Mouse (Mus musculus) heart, adult 2 months (tissue): ENCODE measurements at regions not wholly inside any gene's neighbourhood (a gene's known extent, or its start where the extent isn't known, plus 50 kb on each side); places are given as distances from the start of the nearest gene placed in this dataset.
"Not testable (repeated sequence)": the region's sequence is repeated elsewhere in the genome, so short reads cannot be mapped to it uniquely, and the experiment has no call there.

ENCODE experiments used
- DNase-seq, 2 experiments: peaks; one replicate each; pipeline ENCODE4 v3.0.0; 2021
- H3K27ac ChIP-seq: fragments of 200-600 bp; 2 replicates; pipeline ENCODE4 v1.8.1; 2022
- H3K27me3 ChIP-seq: fragments of 200-500 bp; 2 replicates; pipeline ENCODE4 v1.6.1; 2012; ENCODE audit warnings: mild to moderate bottlenecking, low read length, inconsistent platforms, mixed read lengths; ENCODE audit not compliant: control insufficient read depth, insufficient read depth
- H3K36me3 ChIP-seq: fragments of 200-500 bp; 2 replicates; pipeline ENCODE4 v1.6.1; 2012; ENCODE audit warnings: low read length, inconsistent platforms; ENCODE audit not compliant: control insufficient read depth, insufficient read depth
- H3K4me1 ChIP-seq: fragments of 200-500 bp; 2 replicates; pipeline ENCODE4 v1.6.1; 2011; ENCODE audit warnings: low read length; ENCODE audit not compliant: control insufficient read depth, insufficient read depth
- H3K4me3 ChIP-seq: fragments of 200-600 bp; 2 replicates; pipeline ENCODE4 v1.8.1; 2022
- H3K79me2 ChIP-seq: fragments of 200-500 bp; replicated peaks from 2 replicates; pipeline ENCODE4 v1.6.1; 2012; ENCODE audit warnings: mild to moderate bottlenecking, inconsistent platforms, low read length, moderate library complexity, mixed read lengths; ENCODE audit not compliant: control insufficient read depth, insufficient read depth
- H3K9ac ChIP-seq: fragments of 200-500 bp; 2 replicates; pipeline ENCODE4 v1.6.1; 2012; ENCODE audit warnings: low read depth, mild to moderate bottlenecking, control low read depth, inconsistent platforms, low read length, mixed read lengths
- CTCF ChIP-seq: fragments of 200-600 bp; IDR thresholded peaks from 2 replicates; pipeline ENCODE4 v1.8.1; 2022; ENCODE audit warnings: antibody characterized with exemption, mild to moderate bottlenecking, moderate library complexity
- EP300 ChIP-seq: fragments of 200-500 bp; IDR thresholded peaks from 2 replicates; pipeline ENCODE4 v1.6.1; 2011; ENCODE audit warnings: low read depth, low read length, control low read depth; ENCODE audit not compliant: insufficient read depth
- POLR2A ChIP-seq: fragments of 200-500 bp; IDR thresholded peaks from 2 replicates; pipeline ENCODE4 v1.6.1; 2011; ENCODE audit warnings: mild to moderate bottlenecking, low read depth, low read length, control low read depth; ENCODE audit not compliant: insufficient read depth
- WGBS: fragments of 180-500 bp; shearing (Covaris S2); methylation state at CpG from one replicate; pipeline ENCODE4 v1.1.7; 2018; 5-methylcytosine and 5-hydroxymethylcytosine counted together
- intact Hi-C: fragments of 180-260 bp; cut with DNase I; formaldehyde crosslinking; loops from one replicate; pipeline ENCODE4 v1.15.1; 2025

DNA sequence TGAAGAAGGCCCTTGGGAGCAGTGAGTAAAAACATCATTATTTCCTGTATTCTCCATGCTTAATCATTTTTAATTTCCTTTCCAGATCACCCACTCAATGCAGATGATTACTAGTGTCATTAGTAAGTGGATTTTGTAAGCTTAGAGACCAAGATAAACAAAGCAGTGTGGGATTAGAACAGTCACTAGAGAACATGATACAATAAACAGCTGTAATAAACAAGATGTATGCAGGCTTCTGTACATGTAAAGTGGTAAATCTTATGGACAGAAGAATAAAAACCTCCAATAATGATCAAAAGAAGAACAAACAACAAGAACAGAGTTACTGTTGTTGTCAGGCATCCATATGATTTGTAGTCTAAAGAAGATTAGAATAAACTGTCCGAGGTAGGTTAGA is 542.1 kb upstream of the Kcnd2 start:
- Histone ChIP-seq H3K4me1 (no peaks in the 10 kb centered on the region), H3K79me2 (no peaks in the 10 kb centered on the region), H3K27ac (no peak overlapping the region), H3K27me3 (no peaks in the 10 kb centered on the region), H3K9ac (no peak overlapping the region), H3K36me3 (no peaks in the 10 kb centered on the region), H3K4me3 (no peak overlapping the region)
- DNase-seq: no peak
- TF ChIP-seq POLR2A (no peak), CTCF (no peak), EP300 (no peak)
- WGBS: 70% methylated on average over 1 of the region's 1 CpGs
- intact Hi-C loops: no loop called here

DNA sequence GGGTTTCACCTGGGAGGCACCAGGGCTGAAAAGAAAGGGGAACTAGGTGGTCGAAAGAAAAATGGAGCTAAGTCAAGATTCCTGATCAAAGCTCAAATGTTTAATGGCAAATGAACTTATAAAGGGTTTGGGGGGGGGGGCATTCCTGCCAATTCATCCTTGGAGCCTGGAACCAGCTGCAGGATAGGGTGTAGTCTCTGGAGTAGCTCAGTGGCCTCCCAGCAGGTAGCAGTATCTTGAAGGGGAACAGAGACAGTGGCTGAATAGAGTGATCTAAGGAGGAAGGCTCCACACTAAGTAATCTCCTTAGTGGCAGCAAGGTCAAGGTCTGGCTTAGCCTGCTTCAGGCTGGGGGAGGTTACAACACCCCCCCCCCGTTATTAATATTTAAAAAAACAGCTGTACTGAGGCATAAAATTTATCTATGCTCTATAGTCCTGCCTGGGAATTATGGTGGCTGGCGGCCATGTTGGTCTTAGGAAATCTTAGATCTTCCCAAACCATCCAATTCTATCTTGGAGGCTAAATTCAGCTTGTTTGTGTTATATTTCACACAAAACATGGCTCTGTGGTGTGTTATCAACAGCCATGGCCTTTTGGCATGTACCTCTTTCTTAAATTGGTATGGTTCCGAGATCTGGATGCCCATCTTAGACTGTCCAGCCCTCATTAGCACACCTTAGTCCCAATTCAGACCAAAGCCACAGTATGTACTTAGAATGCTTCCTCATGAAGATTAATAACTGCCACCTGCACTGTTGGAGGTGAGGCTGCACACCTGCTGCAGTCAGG is 528.7 kb upstream of the Kcnd2 start:
- DNase-seq, H3K4me1 ChIP-seq, H3K4me3 ChIP-seq, H3K27ac ChIP-seq, H3K9ac ChIP-seq, intact Hi-C loops, H3K27me3 ChIP-seq, H3K79me2 ChIP-seq, H3K36me3 ChIP-seq: not testable (repeated sequence)
- 60% methylated on average over 4 of the region's 4 CpGs for WGBS

DNA sequence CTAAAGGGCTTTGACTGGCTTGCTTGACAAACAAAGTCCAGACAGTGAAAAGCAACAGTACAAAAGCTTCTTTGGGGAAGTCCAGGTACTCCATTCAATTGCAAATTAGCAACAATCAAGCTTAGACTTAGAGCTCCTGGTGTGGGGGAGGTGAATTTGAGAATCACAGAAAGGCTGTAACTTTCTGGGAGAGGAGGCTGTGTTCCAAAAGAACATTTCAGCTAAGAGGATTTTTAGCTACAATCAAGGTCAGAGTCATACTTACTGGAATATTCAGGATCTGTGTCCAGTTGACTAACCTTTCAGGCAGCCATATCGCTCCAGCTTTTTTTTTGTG is 528.1 kb upstream of the Kcnd2 start:
- WGBS: 55% methylated on average over 1 of the region's 1 CpGs
- DNase-seq, H3K4me3 ChIP-seq, H3K9ac ChIP-seq, H3K79me2 ChIP-seq, H3K27me3 ChIP-seq, intact Hi-C loops, H3K4me1 ChIP-seq, H3K27ac ChIP-seq, H3K36me3 ChIP-seq: not testable (repeated sequence)

DNA sequence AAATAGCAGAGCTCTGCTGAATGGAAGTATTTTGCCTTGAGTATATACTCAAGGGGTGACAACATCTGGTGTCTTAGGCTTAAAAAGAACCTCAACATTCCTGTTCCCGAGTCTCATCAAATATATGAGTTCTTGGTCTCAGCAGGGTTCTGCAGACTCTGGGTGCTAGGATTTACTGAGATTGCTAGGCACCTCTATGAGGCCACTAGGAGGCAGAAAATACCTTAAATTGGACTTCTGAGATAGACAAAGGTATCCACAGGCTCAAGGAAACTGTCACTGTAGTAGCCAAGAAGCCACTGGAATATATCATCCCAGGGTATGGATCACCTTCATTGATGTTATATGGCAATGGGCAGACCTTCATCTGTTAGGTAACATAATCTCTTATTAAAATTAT is 489.4 kb upstream of the Kcnd2 start:
- no peak overlapping the region for H3K9ac ChIP-seq
- H3K36me3 ChIP-seq: no peaks in the 10 kb centered on the region
- intact Hi-C loops: no loop called here
- H3K4me3 ChIP-seq: no peak overlapping the region
- TF ChIP-seq EP300: no peak
- TF ChIP-seq CTCF: peak; percentile 54
- TF ChIP-seq POLR2A: no peak
- no peaks in the 10 kb centered on the region for H3K4me1 ChIP-seq
- 49% methylated on average over 1 of the region's 1 CpGs for WGBS
- no peak overlapping the region for H3K27ac ChIP-seq
- no peak for DNase-seq
- no peaks in the 10 kb centered on the region for H3K79me2 ChIP-seq
- H3K27me3 ChIP-seq: no peaks in the 10 kb centered on the region

DNA sequence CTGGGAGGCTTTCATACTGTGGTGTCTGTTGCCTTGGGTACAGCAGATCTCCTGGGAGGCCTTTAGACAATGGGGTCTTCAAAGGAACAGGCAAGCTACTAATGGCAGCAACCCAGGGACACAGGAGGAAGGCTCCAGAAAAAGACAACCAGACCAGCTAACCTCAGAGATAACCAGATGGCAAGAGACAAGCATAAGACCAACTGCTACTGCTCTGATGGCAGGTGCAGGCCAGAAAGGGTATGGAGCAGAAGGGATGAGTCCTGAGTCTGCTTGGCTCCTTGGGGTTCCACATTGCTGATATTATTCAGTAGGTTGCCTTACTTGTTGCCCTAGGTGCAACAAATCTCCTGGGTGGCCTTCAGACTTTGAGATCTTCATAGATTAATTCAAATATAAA is 476.2 kb upstream of the Kcnd2 start:
- Histone ChIP-seq H3K4me1 (no peaks in the 10 kb centered on the region), H3K79me2 (no peaks in the 10 kb centered on the region), H3K27ac (no peak overlapping the region), H3K36me3 (no peaks in the 10 kb centered on the region), H3K27me3 (no peaks in the 10 kb centered on the region), H3K9ac (no peak overlapping the region), H3K4me3 (no peak overlapping the region)
- no peak for DNase-seq
- intact Hi-C loops: no loop called here
- no peak for TF ChIP-seq CTCF
- no peak for TF ChIP-seq POLR2A
- TF ChIP-seq EP300: no peak

DNA sequence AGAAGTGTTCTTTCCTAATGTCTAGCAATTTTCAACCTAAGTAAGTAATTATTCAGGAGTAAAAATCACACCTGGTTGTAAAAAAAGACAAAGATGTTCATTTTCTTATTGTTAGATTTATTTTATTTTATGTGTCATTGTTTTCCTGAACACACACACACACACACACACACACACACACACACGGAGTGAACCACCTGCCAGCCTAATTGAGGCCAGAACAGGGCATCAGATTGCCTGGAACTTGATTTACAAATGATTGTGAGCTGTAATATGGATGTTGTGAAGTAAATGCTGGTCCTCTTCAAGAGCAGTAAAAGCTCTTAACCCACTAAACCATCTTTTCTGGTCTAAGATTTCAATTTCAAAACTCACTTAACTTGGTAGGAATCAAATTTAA is 474.9 kb upstream of the Kcnd2 start:
- H3K4me1 ChIP-seq: no peaks in the 10 kb centered on the region
- no peaks in the 10 kb centered on the region for H3K36me3 ChIP-seq
- no peaks in the 10 kb centered on the region for H3K79me2 ChIP-seq
- whole genome bisulfite sequencing: 58% methylated on average over 1 of the region's 1 CpGs
- DNase-seq: no peak
- no peaks in the 10 kb centered on the region for H3K27me3 ChIP-seq
- H3K9ac ChIP-seq: no peak overlapping the region
- TF ChIP-seq CTCF (no peak), POLR2A (no peak), EP300 (no peak)
- intact Hi-C loops: no loop called here
- no peak overlapping the region for H3K27ac ChIP-seq
- no peak overlapping the region for H3K4me3 ChIP-seq
